Mouse (Mus musculus) kidney, embryonic 15.5 days (tissue): ENCODE results near the gene Asf1b. TPM values are rescaled to one million over a fixed set of nuclear protein-coding genes. Genes with fewer than 3 reads are reported as not detected.
A peak's percentile ranks its signal among the peaks of the same experiment; 100 is the strongest.

Source experiments
- ATAC-seq: fragments of 200-750 bp; cut with Nextera tagmentation; replicated peaks from 2 replicates; pipeline ENCODE4 v1.8.0; 2017; ENCODE audit warnings: moderate TSS enrichment; ENCODE audit not compliant: low FRiP score
- H3K27ac ChIP-seq: fragments of 300-500 bp; sonication (generic); 2 replicates; pipeline ENCODE4 v1.5.1; 2015; ENCODE audit warnings: mild to moderate bottlenecking, inconsistent platforms
- H3K27me3 ChIP-seq: fragments of 300-500 bp; sonication (generic); 2 replicates; pipeline ENCODE4 v1.6.1; 2015; ENCODE audit warnings: inconsistent platforms
- H3K36me3 ChIP-seq: fragments of 300-500 bp; sonication (generic); 2 replicates; pipeline ENCODE4 v1.6.1; 2015; ENCODE audit warnings: inconsistent platforms
- H3K4me1 ChIP-seq: fragments of 300-500 bp; sonication (generic); 2 replicates; pipeline ENCODE4 v1.6.1; 2015; ENCODE audit warnings: inconsistent platforms
- H3K4me2 ChIP-seq: fragments of 300-500 bp; sonication (generic); 2 replicates; pipeline ENCODE4 v1.6.1; 2015; ENCODE audit warnings: moderate library complexity, mild to moderate bottlenecking, inconsistent platforms
- H3K4me3 ChIP-seq: fragments of 300-500 bp; sonication (generic); replicated peaks from 2 replicates; pipeline ENCODE4 v1.5.1; 2015; ENCODE audit warnings: mild to moderate bottlenecking, inconsistent platforms
- H3K9ac ChIP-seq: fragments of 300-500 bp; sonication (generic); 2 replicates; pipeline ENCODE4 v1.6.1; 2015; ENCODE audit warnings: mild to moderate bottlenecking, inconsistent platforms
- H3K9me3 ChIP-seq: fragments of 300-500 bp; sonication (generic); replicated peaks from 2 replicates; pipeline ENCODE4 v1.6.1; 2016; ENCODE audit warnings: inconsistent platforms
- WGBS: fragments of 180-500 bp; shearing (Covaris S2); methylation state at CpG from one replicate; pipeline ENCODE4 v1.1.7; 2015; ENCODE audit warnings: mixed read lengths; 5-methylcytosine and 5-hydroxymethylcytosine counted together
- microRNA counts: library from miRNA; unstranded; fragments of <30 nt; microRNA quantifications from one replicate; lab custom pipeline; 2016
- microRNA-seq: library from miRNA; unstranded; fragments of <30 nt; microRNA quantifications from one replicate; pipeline ENCODE4, GENCODE M21; 2016
- polyA plus RNA-seq: library from polyadenylated mRNA; unstranded; fragments of >200 nt; fragmentation: Nextera tagmentation; extraction: Ambion mirVana; gene quantifications from 2 replicates; pipeline ENCODE4 v1.2.1, GENCODE M21; 2015

Asf1b gene
- polyA plus RNA-seq, 1 experiment from 2014 or later: 62.2 TPM

DNA sequence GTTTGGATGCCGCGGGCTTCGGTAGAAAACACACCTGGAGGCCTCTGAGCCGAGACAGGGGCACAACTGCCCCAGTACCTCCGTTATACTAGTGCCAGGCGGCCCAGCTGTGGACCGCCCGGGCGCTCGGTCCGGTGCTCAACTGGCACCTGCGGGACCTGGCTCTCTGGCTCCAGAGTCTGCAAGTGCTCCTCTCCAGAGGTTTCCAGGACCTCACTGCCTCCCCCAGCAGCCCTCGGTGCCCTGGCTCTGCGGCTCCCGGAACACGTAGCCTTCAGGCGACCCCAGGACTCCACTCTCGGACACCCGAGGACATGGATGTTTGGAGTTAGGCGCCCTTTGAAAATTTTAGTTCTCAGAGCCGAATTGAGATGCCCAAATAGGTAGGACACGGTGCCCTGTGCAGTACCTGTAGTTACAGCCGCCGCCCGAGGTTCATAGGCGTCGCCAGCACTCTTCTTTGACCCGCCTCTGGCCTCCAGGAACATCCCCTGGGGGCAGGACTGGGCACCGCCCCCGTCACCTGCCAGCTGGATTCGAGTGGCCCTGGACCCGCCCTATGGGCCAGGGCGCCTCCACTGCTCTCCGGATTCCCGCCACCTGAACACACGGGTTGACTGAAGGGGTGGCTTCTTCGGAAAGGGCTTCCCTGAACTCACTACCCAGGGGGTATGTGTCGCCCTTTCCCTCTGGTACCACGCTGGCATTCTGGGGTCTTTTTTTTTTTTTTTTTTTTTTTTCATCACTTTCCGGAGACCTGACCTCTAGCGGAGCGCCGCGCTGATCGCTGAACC lies 56.6 kb downstream of the Asf1b start, which contains the start of gene 2210011C24Rik:
Gene 2210011C24Rik (minus strand): TSS at position 467 of the 794 bp plus-strand sequence.
- peak within 1 kb of the TSS; percentile 15; the same call in 1 of the 2 replicates for H3K27ac ChIP-seq
- H3K4me1 ChIP-seq: peaks cover 32% of the 10 kb centered on the region
- WGBS: under 1% methylated on average over 45 of the region's 45 CpGs
- peak; percentile 44 for ATAC-seq
- H3K9ac ChIP-seq: peak within 1 kb of the TSS; percentile 51
- H3K36me3 ChIP-seq: no peaks in the 10 kb centered on the region
- peaks cover 36% of the 10 kb centered on the region for H3K27me3 ChIP-seq
- H3K4me3 ChIP-seq: peak within 1 kb of the TSS; percentile 54
- H3K4me2 ChIP-seq: peak within 1 kb of the TSS; percentile 95
- H3K9me3 ChIP-seq: no peaks in the 10 kb centered on the region

DNA sequence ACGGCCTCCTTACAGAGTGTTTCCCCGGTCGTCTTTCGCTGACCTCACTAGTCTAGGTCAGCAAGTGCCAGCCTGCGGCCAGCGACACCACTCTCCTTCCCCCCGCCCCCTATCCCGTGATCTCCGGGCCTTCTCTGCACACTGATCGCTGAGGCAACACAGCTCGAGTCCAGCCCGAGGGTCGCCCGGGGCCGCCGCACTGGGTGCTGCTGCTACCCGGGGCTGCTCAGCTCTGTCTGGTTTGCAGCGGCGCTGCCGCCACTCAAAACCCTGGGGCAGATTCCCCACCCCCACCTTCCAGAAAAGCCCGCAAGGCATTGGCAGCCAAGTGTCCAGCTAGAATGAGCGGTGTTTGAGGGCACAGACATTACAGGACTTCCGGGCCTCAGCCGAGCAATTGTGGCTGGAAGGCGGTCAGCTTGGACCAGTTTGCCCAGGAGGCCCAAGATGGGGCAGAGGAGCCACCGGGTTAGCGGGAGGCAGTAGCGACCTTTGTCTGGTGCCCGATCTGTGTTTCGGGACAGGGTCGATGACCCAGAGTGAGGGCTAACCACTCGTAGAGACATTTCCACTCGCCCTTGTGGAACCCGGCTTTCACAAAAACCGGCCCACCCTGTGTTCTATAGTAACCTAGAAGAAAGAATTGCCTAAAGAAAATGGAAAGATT lies 57.3 kb downstream of the Asf1b start:
- H3K4me1 ChIP-seq: peaks cover 32% of the 10 kb centered on the region
- H3K36me3 ChIP-seq: no peaks in the 10 kb centered on the region
- H3K9ac ChIP-seq: peak overlapping the region; percentile 31; the same call in 1 of the 2 replicates
- H3K27me3 ChIP-seq: peaks cover 36% of the 10 kb centered on the region
- peak; percentile 44; the same call in 1 of the 2 replicates for ATAC-seq
- H3K4me2 ChIP-seq: peak overlapping the region; percentile 95
- H3K27ac ChIP-seq: peak overlapping the region; percentile 15; the same call in 1 of the 2 replicates
- no peaks in the 10 kb centered on the region for H3K9me3 ChIP-seq
- H3K4me3 ChIP-seq: peak overlapping the region; percentile 54
- WGBS: 6% methylated on average over 35 of the region's 35 CpGs

DNA sequence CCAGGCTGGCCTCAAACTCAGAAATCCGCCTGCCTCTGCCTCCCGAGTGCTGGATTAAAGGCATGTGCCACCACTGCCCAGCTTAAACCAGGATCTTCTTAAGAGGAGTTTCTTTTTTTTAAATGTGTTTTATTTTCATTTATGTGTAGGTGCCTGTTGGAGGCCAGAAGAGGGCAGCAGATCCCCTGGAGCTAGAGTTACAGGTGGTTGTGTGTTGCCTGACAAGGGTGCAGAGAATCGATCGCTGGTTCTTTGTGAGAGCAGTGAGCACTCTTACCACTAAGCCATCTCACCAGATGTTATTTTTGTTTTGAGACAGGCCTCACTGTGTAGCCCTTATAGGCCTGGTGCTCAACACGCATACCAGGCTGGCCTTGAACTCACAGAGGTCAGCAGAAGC lies 60.5 kb downstream of the Asf1b start:
- 96% methylated on average over 5 of the region's 5 CpGs for WGBS
- no peak for ATAC-seq
- H3K9me3 ChIP-seq: no peaks in the 10 kb centered on the region

DNA sequence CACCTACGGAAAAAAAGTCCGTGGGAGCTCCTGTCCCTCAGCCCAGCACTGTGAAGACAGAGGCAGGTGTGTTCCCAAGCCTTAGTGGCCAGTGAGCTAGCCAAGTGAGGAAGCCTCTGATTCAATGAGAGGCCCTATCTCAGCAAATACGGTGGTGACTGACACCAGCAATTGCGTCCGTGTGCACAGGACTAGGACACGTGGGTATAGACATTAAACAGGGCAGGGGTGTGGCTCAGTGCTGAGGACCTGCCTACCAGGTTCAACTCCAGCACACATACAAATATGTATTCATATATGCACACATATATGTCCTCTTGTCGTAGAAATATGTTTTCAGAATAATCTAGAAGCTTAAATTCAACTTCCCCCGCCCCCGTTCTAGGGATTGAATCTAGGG lies 64.4 kb downstream of the Asf1b start:
- no peaks in the 10 kb centered on the region for H3K36me3 ChIP-seq
- whole genome bisulfite sequencing: 78% methylated on average over 9 of the region's 9 CpGs
- H3K4me1 ChIP-seq: peaks cover 48% of the 10 kb centered on the region
- no peaks in the 10 kb centered on the region for H3K9me3 ChIP-seq
- no peak overlapping the region for H3K4me3 ChIP-seq
- no peak overlapping the region for H3K9ac ChIP-seq
- H3K27ac ChIP-seq: no peak overlapping the region
- peaks cover 13% of the 10 kb centered on the region; the same call in 1 of the 2 replicates for H3K27me3 ChIP-seq
- H3K4me2 ChIP-seq: no peak overlapping the region
- no peak for ATAC-seq

More for the DNA sequence above, 60.5 kb downstream of the Asf1b start:
- Histone ChIP-seq H3K4me2 (no peak overlapping the region), H3K4me1 (peaks cover 32% of the 10 kb centered on the region), H3K27ac (no peak overlapping the region), H3K4me3 (no peak overlapping the region), H3K36me3 (no peaks in the 10 kb centered on the region), H3K9ac (no peak overlapping the region), H3K27me3 (peaks cover 33% of the 10 kb centered on the region)

MicroRNAs encoded within 50 kb of the gene (microRNA counts, 519-probe panel; counts per million panel counts)
- 31.7 counts per million for microRNA mmu-miR-1199 (lab: Ali Mortazavi, UCI)

Small RNA genes lying within 50 kb of the gene (microRNA-seq; reads per million reads assigned to microRNA genes)
- gene Gm44330: not detected
- not detected for gene Gm44450
- 1.6 reads per million, percentile 4 among the genes with 10 or more reads in this experiment for gene Mir1199
- 0.59 reads per million for gene Mir8111

Other genes with a start within 250 kb of the Asf1b start
- gene Ddx39, start 240.3 kb upstream of the Asf1b start, polyA plus RNA-seq: 189 and 192 TPM in 2 replicates
- gene Adgre5, start 214.2 kb upstream of the Asf1b start, polyA plus RNA-seq: 31.9 and 35.4 TPM in 2 replicates
- 17.8 and 18.8 TPM in 2 replicates for gene Adgrl1, start 55.4 kb upstream of the Asf1b start, polyA plus RNA-seq
- gene Gm10644, start 302 bp upstream of the Asf1b start, polyA plus RNA-seq: 0.69 and 0.71 TPM in 2 replicates
- gene Prkaca, start 17.5 kb downstream of the Asf1b start, polyA plus RNA-seq: 161 and 163 TPM in 2 replicates
- 11.0 and 11.5 TPM in 2 replicates for gene Samd1, start 42.2 kb downstream of the Asf1b start, polyA plus RNA-seq
- 1.2 and 1.3 TPM in 2 replicates for gene 1700067K01Rik, start 46.0 kb downstream of the Asf1b start, polyA plus RNA-seq
- gene 2210011C24Rik, start 56.7 kb downstream of the Asf1b start, polyA plus RNA-seq: 7.4 and 9.1 TPM in 2 replicates
- 14.8 and 15.1 TPM in 2 replicates for gene Palm3, start 66.0 kb downstream of the Asf1b start, polyA plus RNA-seq
- gene Il27ra, start 87.1 kb downstream of the Asf1b start, polyA plus RNA-seq: 2.3 and 3.2 TPM in 2 replicates
- gene Rln3, start 89.5 kb downstream of the Asf1b start, polyA plus RNA-seq: not detected in 2 replicates
- 1.2 and 1.6 TPM in 2 replicates for gene Gm10643, start 109.6 kb downstream of the Asf1b start, polyA plus RNA-seq
- gene Rfx1, start 111.3 kb downstream of the Asf1b start, polyA plus RNA-seq: 10.5 and 10.7 TPM in 2 replicates
- gene Dcaf15, start 149.3 kb downstream of the Asf1b start, polyA plus RNA-seq: 9.2 and 11.6 TPM in 2 replicates
- gene Podnl1, start 170.5 kb downstream of the Asf1b start, polyA plus RNA-seq: 0.21 and 1.4 TPM in 2 replicates
- gene Cc2d1a, start 192.4 kb downstream of the Asf1b start, polyA plus RNA-seq: 22.0 and 28.7 TPM in 2 replicates
- 1.7 and 2.0 TPM in 2 replicates for gene 4930432K21Rik, start 192.5 kb downstream of the Asf1b start, polyA plus RNA-seq
- gene Nanos3, start 229.7 kb downstream of the Asf1b start, polyA plus RNA-seq: 3.6 and 4.7 TPM in 2 replicates